Mouse (Mus musculus): ENCODE measurements around the gene Gm20219. TPM values are rescaled to one million over a fixed set of nuclear protein-coding genes. Genes with fewer than 3 reads are reported as not detected.
A peak's percentile ranks its signal among the peaks of the same experiment; 100 is the strongest.

Gm20219 gene
- total and polyA plus RNA-seq, 2 experiments from 2014 or later, result 0.22 to 0.56 TPM

GRCm38 (mm10) chr17:56509707-56510472, 44.3 kb downstream of the Gm20219 start:
- H3K27ac ChIP-seq (ENCODE audit: low read depth, low read length), result no peak overlapping the region
- 10% methylated on average over 25 of the region's 37 CpGs for WGBS
- 0 out of 2 replicates have a peak overlapping the region, but pooled peaks have one; percentile 24 for H3K9ac ChIP-seq (replicated peaks; ENCODE audit: low read length, poor library complexity, severe bottlenecking)

GRCm38 (mm10) chr17:56509021-56509640, 45.1 kb downstream of the Gm20219 start:
- DNase-seq (ENCODE audit: low spot score), result peak; percentile 57
- Histone ChIP-seq H3K27me3 (ENCODE audit: insufficient read depth, low read length) (peaks cover 23% of the 10 kb centered on the region), H3K9me3 (ENCODE audit: low read length) (no peaks in the 10 kb centered on the region), H3K27ac (ENCODE audit: low read depth, low read length) (no peak overlapping the region), H3K4me3 (ENCODE audit: low read depth, low read length) (no peak overlapping the region), H3K4me1 (ENCODE audit: insufficient read depth, low read length) (no peaks in the 10 kb centered on the region), H3K4me2 (ENCODE audit: low read depth, low read length, poor library complexity, severe bottlenecking) (0 out of 2 replicates have a peak overlapping the region, but pooled peaks have one; percentile 12), H3K9ac (replicated peaks; ENCODE audit: low read length, poor library complexity, severe bottlenecking) (no peak overlapping the region), H3K36me3 (ENCODE audit: insufficient read depth, low read length) (no peaks in the 10 kb centered on the region)
- 37% methylated on average over 10 of the region's 10 CpGs for WGBS
- TF ChIP-seq CTCF (IDR thresholded peaks at IDR 0.05), result no peak
- ATAC-seq (ENCODE audit: low FRiP score), result no peak

More at GRCm38 (mm10) chr17:56509707-56510472, 44.3 kb downstream of the Gm20219 start:
- Histone ChIP-seq H3K4me3 (ENCODE audit: low read depth, low read length) (no peak overlapping the region), H3K27me3 (ENCODE audit: insufficient read depth, low read length) (peaks cover 23% of the 10 kb centered on the region), H3K9me3 (ENCODE audit: low read length) (no peaks in the 10 kb centered on the region), H3K4me1 (ENCODE audit: insufficient read depth, low read length) (no peaks in the 10 kb centered on the region), H3K4me2 (ENCODE audit: low read depth, low read length, poor library complexity, severe bottlenecking) (0 out of 2 replicates have a peak overlapping the region, but pooled peaks have one; percentile 12), H3K36me3 (ENCODE audit: insufficient read depth, low read length) (no peaks in the 10 kb centered on the region)
- DNase-seq (ENCODE audit: low spot score), result peak; percentile 93
- TF ChIP-seq CTCF (IDR thresholded peaks at IDR 0.05), result no peak
- no peak for ATAC-seq (ENCODE audit: low FRiP score)

GRCm38 (mm10) chr17:56507161-56508068, 46.8 kb downstream of the Gm20219 start:
- H3K27me3 ChIP-seq (ENCODE audit: insufficient read depth, low read length), result peaks cover 23% of the 10 kb centered on the region
- under 1% methylated on average over 42 of the region's 42 CpGs for WGBS
- no peaks in the 10 kb centered on the region for H3K9me3 ChIP-seq (ENCODE audit: low read length)

GRCm38 (mm10) chr17:56506417-56507065, 47.6 kb downstream of the Gm20219 start:
- H3K4me1 ChIP-seq (ENCODE audit: insufficient read depth, low read length), result no peaks in the 10 kb centered on the region

More at GRCm38 (mm10) chr17:56507161-56508068, 46.8 kb downstream of the Gm20219 start:
- Histone ChIP-seq H3K36me3 (ENCODE audit: insufficient read depth, low read length) (no peaks in the 10 kb centered on the region), H3K4me1 (ENCODE audit: insufficient read depth, low read length) (no peaks in the 10 kb centered on the region), H3K9ac (replicated peaks; ENCODE audit: low read length, poor library complexity, severe bottlenecking) (peak overlapping the region; percentile 84), H3K27ac (ENCODE audit: low read depth, low read length) (peak overlapping the region; percentile 99), H3K4me2 (ENCODE audit: low read depth, low read length, poor library complexity, severe bottlenecking) (peak overlapping the region; percentile 98), H3K4me3 (ENCODE audit: low read depth, low read length) (peak overlapping the region; percentile 51)
- TF ChIP-seq CTCF (IDR thresholded peaks at IDR 0.05), result no peak
- peak; percentile 95 for ATAC-seq (ENCODE audit: low FRiP score)
- DNase-seq (ENCODE audit: low spot score), result peak; percentile 99

GRCm38 (mm10) chr17:56505401-56505800, 48.8 kb downstream of the Gm20219 start:
- Histone ChIP-seq H3K4me1 (ENCODE audit: insufficient read depth, low read length) (no peaks in the 10 kb centered on the region), H3K27ac (ENCODE audit: low read depth, low read length) (no peak overlapping the region), H3K9ac (replicated peaks; ENCODE audit: low read length, poor library complexity, severe bottlenecking) (no peak overlapping the region), H3K36me3 (ENCODE audit: insufficient read depth, low read length) (no peaks in the 10 kb centered on the region), H3K4me2 (ENCODE audit: low read depth, low read length, poor library complexity, severe bottlenecking) (no peak overlapping the region), H3K9me3 (ENCODE audit: low read length) (no peaks in the 10 kb centered on the region), H3K4me3 (ENCODE audit: low read depth, low read length) (no peak overlapping the region), H3K27me3 (ENCODE audit: insufficient read depth, low read length) (peaks cover 5% of the 10 kb centered on the region)
- WGBS, result 76% methylated on average over 10 of the region's 10 CpGs
- DNase-seq (ENCODE audit: low spot score) (no peak), ATAC-seq (ENCODE audit: low FRiP score) (no peak)
- TF ChIP-seq CTCF (IDR thresholded peaks at IDR 0.05), result no peak

More at GRCm38 (mm10) chr17:56506417-56507065, 47.6 kb downstream of the Gm20219 start:
- Histone ChIP-seq H3K4me3 (ENCODE audit: low read depth, low read length) (peak overlapping the region; percentile 51), H3K4me2 (ENCODE audit: low read depth, low read length, poor library complexity, severe bottlenecking) (peak overlapping the region; percentile 98), H3K27ac (ENCODE audit: low read depth, low read length) (peak overlapping the region; percentile 99), H3K9me3 (ENCODE audit: low read length) (no peaks in the 10 kb centered on the region), H3K36me3 (ENCODE audit: insufficient read depth, low read length) (no peaks in the 10 kb centered on the region), H3K27me3 (ENCODE audit: insufficient read depth, low read length) (peaks cover 16% of the 10 kb centered on the region), H3K9ac (replicated peaks; ENCODE audit: low read length, poor library complexity, severe bottlenecking) (peak overlapping the region; percentile 84)
- no peak for TF ChIP-seq CTCF (IDR thresholded peaks at IDR 0.05)
- no peak for ATAC-seq (ENCODE audit: low FRiP score)
- WGBS, result 61% methylated on average over 15 of the region's 15 CpGs
- DNase-seq (ENCODE audit: low spot score), result no peak

All from midbrain, postnatal 0 days (tissue).